Mouse (Mus musculus) midbrain, embryonic 13.5 days (tissue): ENCODE measurements around the gene Adcy1. TPM values are rescaled to one million over a fixed set of nuclear protein-coding genes. Genes with fewer than 3 reads are reported as not detected.

Experiments used
- ATAC-seq: fragments of 200-750 bp; cut with Nextera tagmentation; 2 replicates; pipeline ENCODE4 v1.8.0; 2017; ENCODE audit warnings: mild to moderate bottlenecking, moderate TSS enrichment, moderate library complexity
- H3K27ac ChIP-seq: fragments of 300-500 bp; sonication (generic); 2 replicates; pipeline ENCODE4 v1.5.1; 2015; ENCODE audit warnings: inconsistent platforms, mild to moderate bottlenecking, moderate library complexity
- H3K27me3 ChIP-seq: fragments of 300-500 bp; sonication (generic); 2 replicates; pipeline ENCODE4 v1.6.1; 2015; ENCODE audit warnings: mild to moderate bottlenecking, inconsistent platforms
- H3K36me3 ChIP-seq: fragments of 300-500 bp; sonication (generic); 2 replicates; pipeline ENCODE4 v1.6.1; 2015; ENCODE audit warnings: mild to moderate bottlenecking, inconsistent platforms
- H3K4me1 ChIP-seq: fragments of 300-500 bp; sonication (generic); replicated peaks from 2 replicates; pipeline ENCODE4 v1.6.1; 2015; ENCODE audit warnings: inconsistent platforms
- H3K4me2 ChIP-seq: fragments of 300-500 bp; sonication (generic); replicated peaks from 2 replicates; pipeline ENCODE4 v1.6.1; 2015; ENCODE audit warnings: moderate library complexity, mild to moderate bottlenecking, inconsistent platforms
- H3K4me3 ChIP-seq: fragments of 300-500 bp; sonication (generic); replicated peaks from 2 replicates; pipeline ENCODE4 v1.5.1; 2015; ENCODE audit warnings: mild to moderate bottlenecking, inconsistent platforms
- H3K9ac ChIP-seq: fragments of 300-500 bp; sonication (generic); replicated peaks from 2 replicates; pipeline ENCODE4 v1.6.1; 2015; ENCODE audit warnings: mild to moderate bottlenecking, inconsistent platforms
- H3K9me3 ChIP-seq: fragments of 300-500 bp; sonication (generic); 2 replicates; pipeline ENCODE4 v1.6.1; 2016; ENCODE audit warnings: mild to moderate bottlenecking, inconsistent platforms
- WGBS: fragments of 180-500 bp; shearing (Covaris S2); methylation state at CpG from one replicate; pipeline ENCODE4 v1.1.7; 2015; 5-methylcytosine and 5-hydroxymethylcytosine counted together
- polyA plus RNA-seq: library from polyadenylated mRNA; unstranded; fragments of >200 nt; fragmentation: Nextera tagmentation; extraction: Ambion mirVana; gene quantifications from 2 replicates; pipeline ENCODE4 v1.2.1, GENCODE M21; 2015

Gene Adcy1
- 2.8 and 3.0 TPM in 2 replicates for polyA plus RNA-seq

GRCm38 (mm10) chr11:7063001-7063584, at the start of gene Adcy1:
Gene Adcy1 (plus strand): TSS chr11:7063489.
- WGBS, result under 1% methylated on average over 37 of the region's 69 CpGs
- H3K4me3 ChIP-seq, result peak within 1 kb of the TSS; percentile 67
- peak within 1 kb of the TSS; percentile 55; the same call in 1 of the 2 replicates for H3K27ac ChIP-seq
- peaks cover 53% of the 10 kb centered on the region for H3K27me3 ChIP-seq
- H3K36me3 ChIP-seq, result no peaks in the 10 kb centered on the region
- peak; percentile 66 for ATAC-seq
- H3K9me3 ChIP-seq, result no peaks in the 10 kb centered on the region
- H3K9ac ChIP-seq, result peak within 1 kb of the TSS; percentile 74
- H3K4me1 ChIP-seq, result peaks cover 36% of the 10 kb centered on the region
- H3K4me2 ChIP-seq, result peak within 1 kb of the TSS; percentile 90

- no peak overlapping the region for H3K4me2 ChIP-seq
- no peak for ATAC-seq
- whole genome bisulfite sequencing, result 91% methylated on average over 12 of the region's 12 CpGs
- H3K4me1 ChIP-seq, result no peaks in the 10 kb centered on the region
- no peaks in the 10 kb centered on the region for H3K9me3 ChIP-seq
- no peak overlapping the region for H3K9ac ChIP-seq
- no peaks in the 10 kb centered on the region for H3K36me3 ChIP-seq
- H3K27ac ChIP-seq, result no peak overlapping the region
- no peak overlapping the region for H3K4me3 ChIP-seq
- H3K27me3 ChIP-seq, result no peaks in the 10 kb centered on the region
Observed at GRCm38 (mm10) chr11:7016907-7017306, 46.4 kb upstream of the Adcy1 start.

- Histone ChIP-seq H3K4me2 (no peak overlapping the region), H3K4me3 (no peak overlapping the region), H3K27ac (no peak overlapping the region), H3K36me3 (no peaks in the 10 kb centered on the region), H3K27me3 (no peaks in the 10 kb centered on the region), H3K9me3 (no peaks in the 10 kb centered on the region), H3K9ac (no peak overlapping the region), H3K4me1 (no peaks in the 10 kb centered on the region)
- ATAC-seq, result no peak
- WGBS, result 90% methylated on average over 5 of the region's 5 CpGs
Observed at GRCm38 (mm10) chr11:7018078-7018477, 45.2 kb upstream of the Adcy1 start.

- ATAC-seq, result no peak
- Histone ChIP-seq H3K27ac (no peak overlapping the region), H3K4me2 (no peak overlapping the region), H3K27me3 (no peaks in the 10 kb centered on the region), H3K9ac (no peak overlapping the region), H3K4me3 (no peak overlapping the region), H3K4me1 (no peaks in the 10 kb centered on the region), H3K9me3 (no peaks in the 10 kb centered on the region), H3K36me3 (no peaks in the 10 kb centered on the region)
- 90% methylated on average over 7 of the region's 7 CpGs for WGBS
Observed at GRCm38 (mm10) chr11:7019006-7019525, 44.2 kb upstream of the Adcy1 start.

- H3K9me3 ChIP-seq, result no peaks in the 10 kb centered on the region
- H3K27me3 ChIP-seq, result no peaks in the 10 kb centered on the region
- H3K27ac ChIP-seq, result no peak overlapping the region
- H3K4me2 ChIP-seq, result no peak overlapping the region
- ATAC-seq, result no peak
- H3K4me3 ChIP-seq, result no peak overlapping the region
- no peaks in the 10 kb centered on the region for H3K36me3 ChIP-seq
- no peaks in the 10 kb centered on the region for H3K4me1 ChIP-seq
- WGBS, result 84% methylated on average over 2 of the region's 2 CpGs
- no peak overlapping the region for H3K9ac ChIP-seq
Observed at GRCm38 (mm10) chr11:7033063-7033462, 30.2 kb upstream of the Adcy1 start.

- no peak overlapping the region for H3K4me3 ChIP-seq
- no peak for ATAC-seq
- 62% methylated on average over 7 of the region's 7 CpGs for WGBS
- H3K4me1 ChIP-seq, result no peaks in the 10 kb centered on the region
- H3K9me3 ChIP-seq, result no peaks in the 10 kb centered on the region
- H3K9ac ChIP-seq, result no peak overlapping the region
- no peaks in the 10 kb centered on the region for H3K27me3 ChIP-seq
- H3K4me2 ChIP-seq, result no peak overlapping the region
- H3K36me3 ChIP-seq, result no peaks in the 10 kb centered on the region
- H3K27ac ChIP-seq, result no peak overlapping the region
Observed at GRCm38 (mm10) chr11:7039722-7040121, 23.6 kb upstream of the Adcy1 start.

GRCm38 (mm10) chr11:7040801-7041200, 22.5 kb upstream of the Adcy1 start:
- Histone ChIP-seq H3K36me3 (no peaks in the 10 kb centered on the region), H3K4me3 (no peak overlapping the region), H3K9ac (no peak overlapping the region), H3K27ac (no peak overlapping the region), H3K9me3 (no peaks in the 10 kb centered on the region), H3K4me2 (no peak overlapping the region), H3K4me1 (no peaks in the 10 kb centered on the region), H3K27me3 (no peaks in the 10 kb centered on the region)
- WGBS, result 74% methylated on average over 6 of the region's 6 CpGs
- ATAC-seq, result no peak

GRCm38 (mm10) chr11:7047176-7047575, 16.1 kb upstream of the Adcy1 start:
- Histone ChIP-seq H3K27ac (no peak overlapping the region), H3K9me3 (no peaks in the 10 kb centered on the region), H3K9ac (no peak overlapping the region), H3K36me3 (no peaks in the 10 kb centered on the region), H3K4me1 (no peaks in the 10 kb centered on the region), H3K4me3 (no peak overlapping the region), H3K27me3 (no peaks in the 10 kb centered on the region), H3K4me2 (no peak overlapping the region)
- WGBS, result 92% methylated on average over 2 of the region's 2 CpGs
- no peak for ATAC-seq

- H3K4me3 ChIP-seq, result no peak overlapping the region
- ATAC-seq, result no peak
- H3K9ac ChIP-seq, result no peak overlapping the region
- no peaks in the 10 kb centered on the region for H3K4me1 ChIP-seq
- no peaks in the 10 kb centered on the region for H3K36me3 ChIP-seq
- H3K27me3 ChIP-seq, result no peaks in the 10 kb centered on the region
- H3K4me2 ChIP-seq, result no peak overlapping the region
- no peaks in the 10 kb centered on the region for H3K9me3 ChIP-seq
- H3K27ac ChIP-seq, result no peak overlapping the region
Observed at GRCm38 (mm10) chr11:7047584-7047983, 15.7 kb upstream of the Adcy1 start.

- H3K36me3 ChIP-seq, result no peaks in the 10 kb centered on the region
- H3K4me2 ChIP-seq, result no peak overlapping the region
- H3K9me3 ChIP-seq, result no peaks in the 10 kb centered on the region
- ATAC-seq, result no peak
- 93% methylated on average over 4 of the region's 4 CpGs for WGBS
- no peak overlapping the region for H3K9ac ChIP-seq
- peaks cover 15% of the 10 kb centered on the region for H3K4me1 ChIP-seq
- no peak overlapping the region for H3K27ac ChIP-seq
- H3K27me3 ChIP-seq, result peaks cover 9% of the 10 kb centered on the region; the same call in 1 of the 2 replicates
- H3K4me3 ChIP-seq, result no peak overlapping the region
Observed at GRCm38 (mm10) chr11:7053710-7054109, 9.6 kb upstream of the Adcy1 start.

GRCm38 (mm10) chr11:7054662-7055265, 8.5 kb upstream of the Adcy1 start:
- Histone ChIP-seq H3K27ac (no peak overlapping the region), H3K4me2 (no peak overlapping the region), H3K4me3 (no peak overlapping the region), H3K36me3 (no peaks in the 10 kb centered on the region), H3K9me3 (no peaks in the 10 kb centered on the region), H3K4me1 (peaks cover 15% of the 10 kb centered on the region), H3K9ac (no peak overlapping the region), H3K27me3 (peaks cover 9% of the 10 kb centered on the region; the same call in 1 of the 2 replicates)
- ATAC-seq, result no peak
- 81% methylated on average over 6 of the region's 6 CpGs for WGBS

- Histone ChIP-seq H3K9me3 (no peaks in the 10 kb centered on the region), H3K27me3 (peaks cover 14% of the 10 kb centered on the region), H3K4me1 (peaks cover 15% of the 10 kb centered on the region), H3K4me3 (no peak overlapping the region), H3K4me2 (peak overlapping the region; percentile 37), H3K36me3 (no peaks in the 10 kb centered on the region), H3K27ac (no peak overlapping the region; the same call in 1 of the 2 replicates), H3K9ac (no peak overlapping the region; the same call in 1 of the 2 replicates)
- WGBS, result 21% methylated on average over 14 of the region's 14 CpGs
- peak; percentile 75 for ATAC-seq
Observed at GRCm38 (mm10) chr11:7055455-7056017, 7.8 kb upstream of the Adcy1 start.
